Mouse (Mus musculus) C2C12 (cell line): ENCODE measurements around the gene Il17rd. TPM values are rescaled to one million over a fixed set of nuclear protein-coding genes. Genes with fewer than 3 reads are reported as not detected.

ENCODE experiments used
- H3K27me3 ChIP-seq: one replicate; pipeline ENCODE4 v1.6.1; 2011; ENCODE audit not compliant: control insufficient read depth, insufficient read depth, insufficient read length
- H3K36me3 ChIP-seq: one replicate; pipeline ENCODE4 v1.6.1; 2011; ENCODE audit not compliant: control insufficient read depth, insufficient read depth
- H3K4me3 ChIP-seq: one replicate; pipeline ENCODE4 v1.5.1; 2011; ENCODE audit warnings: mild to moderate bottlenecking, control low read depth; ENCODE audit not compliant: poor library complexity, insufficient read depth, severe bottlenecking
- H3K79me2 ChIP-seq: one replicate; pipeline ENCODE4 v1.6.1; 2011; ENCODE audit not compliant: control insufficient read depth, insufficient read depth
- H3K79me3 ChIP-seq: one replicate; pipeline ENCODE4 v1.6.1; 2011; ENCODE audit warnings: low read depth, control low read depth
- H3ac ChIP-seq: one replicate; pipeline ENCODE3; 2011; ENCODE audit warnings: low read depth; ENCODE audit not compliant: control insufficient read depth, insufficient read length
- CEBPB ChIP-seq: IDR thresholded peaks from one replicate; pipeline ENCODE4 v1.6.1; 2011; ENCODE audit warnings: low read depth, mild to moderate bottlenecking, control low read depth, moderate library complexity
- CTCF ChIP-seq: IDR thresholded peaks from one replicate; pipeline ENCODE4 v1.5.1; 2011; ENCODE audit not compliant: control insufficient read depth, insufficient read depth, insufficient read length
- FOSL1 ChIP-seq: IDR thresholded peaks from one replicate; pipeline ENCODE4 v1.8.0; 2011; ENCODE audit warnings: mild to moderate bottlenecking, low read length; ENCODE audit not compliant: poor library complexity, insufficient read depth, severe bottlenecking
- MAX ChIP-seq: IDR thresholded peaks from one replicate; pipeline ENCODE4 v1.6.1; 2011; ENCODE audit warnings: mild to moderate bottlenecking, control low read depth
- MYOD1 ChIP-seq: IDR thresholded peaks from one replicate; pipeline ENCODE4 v1.6.1; 2011; ENCODE audit warnings: low read depth; ENCODE audit not compliant: control insufficient read depth, insufficient read length
- MYOG ChIP-seq: IDR thresholded peaks from one replicate; pipeline ENCODE4 v1.6.1; 2011; ENCODE audit not compliant: control insufficient read depth, insufficient read length; ENCODE audit errors: extremely low read depth
- USF1 ChIP-seq: IDR thresholded peaks from one replicate; pipeline ENCODE4 v1.6.1; 2011; ENCODE audit warnings: low read depth, mild to moderate bottlenecking, control low read depth, moderate library complexity
- polyA plus RNA-seq: library from polyadenylated mRNA; unstranded; fragments of >200 nt; fragmentation: generic; extraction: Trizol; gene quantifications from one replicate; pipeline ENCODE4 v1.2.1, GENCODE M21; 2012; ENCODE audit warnings: missing spikeins

Il17rd gene
- polyA plus RNA-seq, 1 experiment = 1.2 TPM

- no peaks in the 10 kb centered on the region for H3K79me2 ChIP-seq
- no peak for TF ChIP-seq MAX
- no peak for TF ChIP-seq FOSL1
- TF ChIP-seq MYOG = no peak
- no peak for TF ChIP-seq USF1
- TF ChIP-seq MYOD1 = no peak
- no peak for TF ChIP-seq CTCF
- TF ChIP-seq CEBPB = no peak
- no peak overlapping the region for H3ac ChIP-seq
- H3K79me3 ChIP-seq = no peaks in the 10 kb centered on the region
- H3K36me3 ChIP-seq = no peaks in the 10 kb centered on the region
- H3K27me3 ChIP-seq = no peaks in the 10 kb centered on the region
- no peak overlapping the region for H3K4me3 ChIP-seq
Measured at GRCm38 (mm10) chr14:27070128-27070527, 31.4 kb downstream of the Il17rd start.

DNA sequence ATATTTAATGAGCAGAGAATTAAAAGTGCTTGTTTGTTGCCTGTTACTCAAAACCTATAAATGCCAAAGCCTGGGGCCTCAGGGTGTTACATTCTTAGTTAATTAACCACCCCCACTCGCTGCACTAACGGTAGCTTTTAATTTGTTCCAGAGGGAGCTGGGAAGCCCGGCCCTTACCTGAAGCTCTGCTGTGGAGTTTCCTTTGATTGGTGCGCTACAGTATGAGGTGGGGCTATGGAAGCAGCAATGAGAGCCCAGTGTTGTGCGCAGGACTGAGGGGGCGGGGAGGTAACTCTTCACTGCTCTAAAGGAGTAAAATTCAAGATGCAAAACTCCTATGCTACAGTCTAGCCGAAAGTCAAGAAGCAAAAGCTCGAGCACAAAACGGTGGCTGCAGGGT, 32.0 kb downstream of the Il17rd start:
- no peaks in the 10 kb centered on the region for H3K79me2 ChIP-seq
- H3K36me3 ChIP-seq = no peaks in the 10 kb centered on the region
- no peak overlapping the region for H3ac ChIP-seq
- H3K79me3 ChIP-seq = no peaks in the 10 kb centered on the region
- TF ChIP-seq CEBPB = no peak
- TF ChIP-seq MAX = no peak
- TF ChIP-seq FOSL1 = no peak
- TF ChIP-seq MYOD1 = no peak
- no peak for TF ChIP-seq MYOG
- no peak for TF ChIP-seq CTCF
- no peak for TF ChIP-seq USF1
- no peaks in the 10 kb centered on the region for H3K27me3 ChIP-seq
- no peak overlapping the region for H3K4me3 ChIP-seq

GRCm38 (mm10) chr14:27071985-27072384, 33.2 kb downstream of the Il17rd start:
- no peak overlapping the region for H3K4me3 ChIP-seq

GRCm38 (mm10) chr14:27075084-27075483, 36.3 kb downstream of the Il17rd start:
- Histone ChIP-seq H3K79me2 (no peaks in the 10 kb centered on the region), H3K27me3 (no peaks in the 10 kb centered on the region), H3K36me3 (no peaks in the 10 kb centered on the region), H3ac (no peak overlapping the region), H3K79me3 (no peaks in the 10 kb centered on the region), H3K4me3 (no peak overlapping the region)
- TF ChIP-seq USF1 = no peak
- no peak for TF ChIP-seq CTCF
- no peak for TF ChIP-seq CEBPB
- no peak for TF ChIP-seq MYOD1
- no peak for TF ChIP-seq FOSL1
- no peak for TF ChIP-seq MAX
- TF ChIP-seq MYOG = no peak

More at GRCm38 (mm10) chr14:27071985-27072384, 33.2 kb downstream of the Il17rd start:
- TF ChIP-seq CTCF (no peak), USF1 (no peak), MYOD1 (no peak), MAX (no peak), FOSL1 (no peak), MYOG (no peak), CEBPB (no peak)
- H3ac ChIP-seq = no peak overlapping the region
- H3K79me3 ChIP-seq = no peaks in the 10 kb centered on the region
- no peaks in the 10 kb centered on the region for H3K36me3 ChIP-seq
- no peaks in the 10 kb centered on the region for H3K27me3 ChIP-seq
- H3K79me2 ChIP-seq = no peaks in the 10 kb centered on the region

GRCm38 (mm10) chr14:27075909-27076521, 37.3 kb downstream of the Il17rd start:
- no peaks in the 10 kb centered on the region for H3K79me3 ChIP-seq
- TF ChIP-seq MAX = no peak
- no peak for TF ChIP-seq CEBPB
- no peak for TF ChIP-seq CTCF
- no peak for TF ChIP-seq USF1
- no peak for TF ChIP-seq FOSL1
- TF ChIP-seq MYOG = no peak
- no peak for TF ChIP-seq MYOD1
- no peak overlapping the region for H3K4me3 ChIP-seq
- no peaks in the 10 kb centered on the region for H3K36me3 ChIP-seq
- H3ac ChIP-seq = no peak overlapping the region
- no peaks in the 10 kb centered on the region for H3K27me3 ChIP-seq
- no peaks in the 10 kb centered on the region for H3K79me2 ChIP-seq

- Histone ChIP-seq H3ac (no peak overlapping the region), H3K27me3 (no peaks in the 10 kb centered on the region), H3K79me3 (no peaks in the 10 kb centered on the region), H3K36me3 (no peaks in the 10 kb centered on the region), H3K79me2 (no peaks in the 10 kb centered on the region), H3K4me3 (no peak overlapping the region)
- TF ChIP-seq CEBPB (no peak), MYOD1 (no peak), FOSL1 (no peak), MAX (no peak), USF1 (no peak), MYOG (no peak), CTCF (no peak)
Measured at GRCm38 (mm10) chr14:27076522-27076920, 37.8 kb downstream of the Il17rd start.
